Mouse (Mus musculus) lung, embryonic 16.5 days (tissue): ENCODE measurements around the gene Gm49396. TPM values are rescaled to one million over a fixed set of nuclear protein-coding genes. Genes with fewer than 3 reads are reported as not detected.

Source experiments
- ATAC-seq: fragments of 200-750 bp; cut with Nextera tagmentation; 2 replicates; pipeline ENCODE4 v1.8.0; 2017; ENCODE audit warnings: low read depth, mild to moderate bottlenecking, moderate library complexity
- H3K27ac ChIP-seq: fragments of 300-500 bp; sonication (generic); 2 replicates; pipeline ENCODE4 v1.5.1; 2014; ENCODE audit warnings: mild to moderate bottlenecking, control low read depth, low read length
- H3K27me3 ChIP-seq: fragments of 300-500 bp; sonication (generic); 2 replicates; pipeline ENCODE4 v1.6.1; 2014; ENCODE audit warnings: low read depth, low read length, mixed read lengths; ENCODE audit not compliant: control insufficient read depth, insufficient read depth
- H3K36me3 ChIP-seq: fragments of 300-500 bp; sonication (generic); 2 replicates; pipeline ENCODE4 v1.6.1; 2014; ENCODE audit warnings: low read length; ENCODE audit not compliant: control insufficient read depth, insufficient read depth
- H3K4me1 ChIP-seq: fragments of 300-500 bp; sonication (generic); replicated peaks from 2 replicates; pipeline ENCODE4 v1.6.1; 2014; ENCODE audit warnings: low read length, mixed read lengths; ENCODE audit not compliant: control insufficient read depth, insufficient read depth
- H3K4me2 ChIP-seq: fragments of 300-500 bp; sonication (generic); 2 replicates; pipeline ENCODE4 v1.6.1; 2014; ENCODE audit warnings: low read depth, low read length, control low read depth
- H3K4me3 ChIP-seq: fragments of 300-500 bp; sonication (generic); 2 replicates; pipeline ENCODE4 v1.5.1; 2014; ENCODE audit warnings: mild to moderate bottlenecking, low read length, control low read depth
- H3K9ac ChIP-seq: fragments of 300-500 bp; sonication (generic); 2 replicates; pipeline ENCODE4 v1.6.1; 2014; ENCODE audit warnings: low read length, control low read depth
- H3K9me3 ChIP-seq: fragments of 300-500 bp; sonication (generic); 2 replicates; pipeline ENCODE4 v1.6.1; 2016; ENCODE audit warnings: low read length; ENCODE audit not compliant: control insufficient read depth
- WGBS: fragments of 180-500 bp; shearing (Covaris S2); extraction: QIAGEN DNeasy Blood & Tissue Kit; methylation state at CpG from one replicate; pipeline ENCODE4 v1.1.7; 2014; 5-methylcytosine and 5-hydroxymethylcytosine counted together
- polyA plus RNA-seq: library from polyadenylated mRNA; unstranded; fragments of >200 nt; fragmentation: Nextera tagmentation; extraction: Ambion mirVana; gene quantifications from 2 replicates; pipeline ENCODE4 v1.2.1, GENCODE M21; 2015

The Gm49396 gene
- polyA plus RNA-seq, 1 experiment from 2014 or later = 14.3 TPM

- peak; percentile 90 for ATAC-seq
- WGBS = under 1% methylated on average over 16 of the region's 16 CpGs
- Histone ChIP-seq H3K9ac (no peak overlapping the region), H3K4me2 (peak overlapping the region; percentile 4), H3K9me3 (no peaks in the 10 kb centered on the region), H3K27me3 (no peaks in the 10 kb centered on the region), H3K36me3 (no peaks in the 10 kb centered on the region), H3K4me1 (peaks cover 9% of the 10 kb centered on the region), H3K4me3 (no peak overlapping the region), H3K27ac (peak overlapping the region; percentile 96)
These were observed 36.8 kb downstream of the Gm49396 start for GRCm38 (mm10) chr7:30599933-30600353.

- Histone ChIP-seq H3K27me3 (no peaks in the 10 kb centered on the region), H3K9me3 (no peaks in the 10 kb centered on the region), H3K27ac (peak overlapping the region; percentile 93), H3K4me1 (peaks cover 7% of the 10 kb centered on the region), H3K4me2 (peak overlapping the region; percentile 4; the same call in 1 of the 2 replicates), H3K36me3 (no peaks in the 10 kb centered on the region), H3K4me3 (no peak overlapping the region), H3K9ac (peak overlapping the region; percentile 21)
- WGBS = 49% methylated on average over 7 of the region's 7 CpGs
- ATAC-seq = peak; percentile 68
These were observed 37.5 kb downstream of the Gm49396 start for GRCm38 (mm10) chr7:30600651-30601050.

- Histone ChIP-seq H3K4me3 (no peak overlapping the region), H3K4me1 (peaks cover 7% of the 10 kb centered on the region), H3K27ac (peak overlapping the region; percentile 93), H3K9ac (no peak overlapping the region), H3K36me3 (no peaks in the 10 kb centered on the region), H3K4me2 (no peak overlapping the region), H3K27me3 (no peaks in the 10 kb centered on the region), H3K9me3 (no peaks in the 10 kb centered on the region)
- WGBS = 13% methylated on average over 3 of the region's 3 CpGs
- ATAC-seq = peak; percentile 77
These were observed 39.4 kb downstream of the Gm49396 start for GRCm38 (mm10) chr7:30602583-30602982.

- Histone ChIP-seq H3K36me3 (no peaks in the 10 kb centered on the region), H3K9me3 (no peaks in the 10 kb centered on the region), H3K4me3 (no peak overlapping the region), H3K9ac (no peak overlapping the region), H3K4me1 (peaks cover 3% of the 10 kb centered on the region), H3K27me3 (no peaks in the 10 kb centered on the region), H3K27ac (0 out of 2 replicates have a peak overlapping the region, but pooled peaks have one; percentile 17), H3K4me2 (no peak overlapping the region)
- no peak for ATAC-seq
- WGBS = 52% methylated on average over 8 of the region's 8 CpGs
These were observed 41.3 kb downstream of the Gm49396 start for GRCm38 (mm10) chr7:30604424-30604823.

- H3K27ac ChIP-seq = no peak overlapping the region
- no peak for ATAC-seq
- H3K4me2 ChIP-seq = no peak overlapping the region
- H3K36me3 ChIP-seq = no peaks in the 10 kb centered on the region
- WGBS = 80% methylated on average over 8 of the region's 8 CpGs
- H3K4me1 ChIP-seq = peaks cover 3% of the 10 kb centered on the region
- no peak overlapping the region for H3K4me3 ChIP-seq
- H3K9ac ChIP-seq = no peak overlapping the region
- no peaks in the 10 kb centered on the region for H3K27me3 ChIP-seq
- H3K9me3 ChIP-seq = no peaks in the 10 kb centered on the region
These were observed 41.8 kb downstream of the Gm49396 start for GRCm38 (mm10) chr7:30604944-30605343.

GRCm38 (mm10) chr7:30607706-30608309 lies 44.7 kb downstream of the Gm49396 start:
- Histone ChIP-seq H3K9me3 (no peaks in the 10 kb centered on the region), H3K4me3 (no peak overlapping the region), H3K27me3 (no peaks in the 10 kb centered on the region), H3K4me2 (no peak overlapping the region), H3K4me1 (peaks cover 3% of the 10 kb centered on the region), H3K9ac (peak overlapping the region; percentile 5; the same call in 1 of the 2 replicates), H3K36me3 (no peaks in the 10 kb centered on the region), H3K27ac (no peak overlapping the region)
- 25% methylated on average over 8 of the region's 8 CpGs for WGBS
- ATAC-seq = peak; percentile 75; the same call in 1 of the 2 replicates

- 47% methylated on average over 15 of the region's 16 CpGs for WGBS
- Histone ChIP-seq H3K27ac (no peak overlapping the region), H3K4me2 (no peak overlapping the region), H3K9me3 (no peaks in the 10 kb centered on the region), H3K36me3 (no peaks in the 10 kb centered on the region), H3K27me3 (no peaks in the 10 kb centered on the region), H3K9ac (peak overlapping the region; percentile 5; the same call in 1 of the 2 replicates), H3K4me3 (no peak overlapping the region), H3K4me1 (no peaks in the 10 kb centered on the region)
- ATAC-seq = no peak
These were observed 45.3 kb downstream of the Gm49396 start for GRCm38 (mm10) chr7:30608476-30608875.

GRCm38 (mm10) chr7:30610043-30610442 lies 46.9 kb downstream of the Gm49396 start:
- 50% methylated on average over 7 of the region's 7 CpGs for WGBS
- H3K9me3 ChIP-seq = no peaks in the 10 kb centered on the region
- ATAC-seq = no peak
- H3K27ac ChIP-seq = no peak overlapping the region
- no peaks in the 10 kb centered on the region for H3K27me3 ChIP-seq
- H3K4me1 ChIP-seq = no peaks in the 10 kb centered on the region
- H3K4me3 ChIP-seq = no peak overlapping the region
- H3K36me3 ChIP-seq = no peaks in the 10 kb centered on the region
- H3K4me2 ChIP-seq = no peak overlapping the region
- no peak overlapping the region for H3K9ac ChIP-seq

- no peak within 1 kb of the TSS for H3K4me2 ChIP-seq
These were observed 49.7 kb downstream of the Gm49396 start, which contains the start of gene Upk1a for GRCm38 (mm10) chr7:30612654-30613402. Upk1a (minus strand) TSS chr7:30612847.

More at GRCm38 (mm10) chr7:30612654-30613402, 49.7 kb downstream of the Gm49396 start, which contains the start of gene Upk1a:
- no peak for ATAC-seq
- no peaks in the 10 kb centered on the region for H3K9me3 ChIP-seq
- H3K27me3 ChIP-seq = no peaks in the 10 kb centered on the region
- peaks cover 12% of the 10 kb centered on the region for H3K36me3 ChIP-seq
- H3K27ac ChIP-seq = no peak within 1 kb of the TSS
- 59% methylated on average over 8 of the region's 8 CpGs for WGBS
- H3K9ac ChIP-seq = no peak within 1 kb of the TSS; the same call in 1 of the 2 replicates
- no peak within 1 kb of the TSS for H3K4me3 ChIP-seq
- H3K4me1 ChIP-seq = no peaks in the 10 kb centered on the region
